Mouse (Mus musculus): ENCODE results near the gene Col2a1. TPM values are rescaled to one million over a fixed set of nuclear protein-coding genes. Genes with fewer than 3 reads are reported as not detected.

Col2a1 gene
- total RNA-seq, 1 experiment from 2014 or later, result not detected

GRCm38 (mm10) chr15:98005181-98005580 is 686 bp upstream of the Col2a1 start:
- no peak for ATAC-seq (replicated peaks; ENCODE audit: insufficient number of reproducible peaks, low FRiP score, low TSS enrichment, poor library complexity, severe bottlenecking)

DNA sequence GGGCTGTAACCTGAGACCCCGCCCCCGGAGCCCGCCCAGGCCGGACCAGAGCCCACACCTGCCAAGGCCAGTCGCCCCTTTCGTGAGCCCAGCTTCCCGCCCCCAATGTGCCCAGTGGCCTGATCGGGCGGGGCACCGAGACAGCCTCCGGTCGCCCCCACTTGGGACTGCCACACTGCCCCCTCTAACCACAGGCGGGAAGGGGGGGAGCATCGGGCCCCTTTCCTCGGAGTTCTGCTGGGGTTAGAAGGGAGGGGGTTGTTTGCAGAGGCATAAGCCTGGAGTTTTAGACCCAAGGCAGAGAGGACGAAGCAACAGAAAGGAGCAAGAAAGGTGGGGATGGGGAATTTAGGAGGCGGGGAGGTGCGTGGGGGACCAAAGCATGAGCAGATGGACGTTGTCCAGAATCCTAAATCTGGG is 255 bp upstream of the Col2a1 start:
- ATAC-seq (replicated peaks; ENCODE audit: insufficient number of reproducible peaks, low FRiP score, low TSS enrichment, poor library complexity, severe bottlenecking), result no peak

DNA sequence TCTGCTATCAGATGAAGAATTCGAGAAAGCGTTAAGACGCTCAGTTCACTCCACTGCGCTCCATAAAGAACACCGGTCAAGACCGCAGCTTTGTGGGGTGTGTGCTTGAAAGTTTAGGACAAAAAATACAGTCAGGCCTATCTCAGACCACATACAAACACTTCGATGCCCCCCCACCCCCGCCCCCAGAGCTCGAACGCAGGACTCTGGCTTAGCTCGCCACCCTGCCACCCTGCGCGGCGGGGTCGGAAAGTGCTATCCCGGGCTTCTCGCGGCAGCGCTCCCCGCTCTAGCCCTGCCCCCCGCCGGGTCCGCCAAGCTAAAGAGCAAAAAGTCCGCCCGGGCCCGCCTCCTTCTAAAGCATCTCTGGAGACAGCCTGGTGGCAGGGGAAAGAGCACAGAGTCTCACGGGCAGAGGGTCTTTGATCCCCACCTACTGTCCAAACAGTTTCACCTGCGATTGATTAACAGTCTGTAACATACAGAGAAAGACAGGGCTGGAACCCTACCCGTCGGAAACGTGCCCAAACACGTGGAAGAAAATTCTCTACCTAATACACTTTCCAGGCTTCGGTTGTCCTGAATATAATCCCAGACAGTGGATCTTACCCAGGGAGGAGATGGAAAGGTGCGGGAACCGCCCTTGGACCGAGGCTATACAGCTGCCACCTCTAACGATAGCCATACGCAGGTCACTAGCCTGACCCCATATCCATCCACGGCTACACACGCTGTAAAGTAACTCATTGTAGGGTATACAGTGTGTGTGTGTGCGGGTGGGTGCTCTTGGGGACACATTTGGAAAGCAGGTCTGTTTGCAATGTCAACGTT is 1.3 kb downstream of the Col2a1 start:
- no peak for ATAC-seq (replicated peaks; ENCODE audit: insufficient number of reproducible peaks, low FRiP score, low TSS enrichment, poor library complexity, severe bottlenecking)

DNA sequence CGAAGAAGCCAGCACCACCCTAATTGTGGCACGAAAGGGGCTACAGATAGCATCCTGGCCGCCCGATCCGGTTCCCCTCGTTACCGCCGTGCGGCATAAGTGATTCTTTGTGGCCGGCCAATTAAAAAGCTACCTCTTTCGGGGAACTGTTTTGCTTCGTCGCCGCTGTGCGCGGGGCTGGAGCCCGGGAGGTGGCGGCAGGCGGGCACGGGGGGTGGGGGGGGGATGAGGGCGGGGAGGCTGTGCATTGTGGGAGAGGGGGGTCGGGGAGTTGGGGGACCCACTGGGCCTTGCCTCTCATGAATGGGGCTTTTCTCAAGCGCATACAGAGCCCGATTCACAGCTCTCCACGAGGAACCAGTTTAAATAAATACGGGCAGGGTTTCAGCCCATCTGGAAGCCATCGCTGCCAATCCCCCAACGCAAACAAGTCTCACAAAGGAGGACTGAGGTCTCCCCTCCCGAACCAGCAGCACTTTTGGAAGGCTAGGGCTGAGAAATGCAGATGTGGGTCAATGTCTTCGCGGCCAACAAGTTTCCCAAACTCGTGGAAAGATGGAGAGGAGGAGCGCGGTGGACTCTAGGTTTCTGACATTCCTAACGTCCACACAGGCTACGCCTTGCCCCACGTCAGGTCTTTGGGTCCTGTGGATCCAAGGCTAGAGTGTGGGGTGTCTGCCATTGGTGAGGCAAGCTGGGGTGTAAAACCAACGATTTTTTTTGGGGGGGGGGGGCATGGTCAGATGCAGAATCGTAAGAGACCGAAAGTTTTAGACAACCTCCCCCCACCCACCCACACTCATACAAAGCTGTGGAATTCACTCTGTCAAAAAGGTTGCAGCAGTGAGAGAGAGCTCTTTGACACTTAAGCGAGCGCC is 2.1 kb downstream of the Col2a1 start:
- no peak for ATAC-seq (replicated peaks; ENCODE audit: insufficient number of reproducible peaks, low FRiP score, low TSS enrichment, poor library complexity, severe bottlenecking)

- no peak for ATAC-seq (replicated peaks; ENCODE audit: insufficient number of reproducible peaks, low FRiP score, low TSS enrichment, poor library complexity, severe bottlenecking)
Measured at GRCm38 (mm10) chr15:98001321-98002112, 3.0 kb downstream of the Col2a1 start.

DNA sequence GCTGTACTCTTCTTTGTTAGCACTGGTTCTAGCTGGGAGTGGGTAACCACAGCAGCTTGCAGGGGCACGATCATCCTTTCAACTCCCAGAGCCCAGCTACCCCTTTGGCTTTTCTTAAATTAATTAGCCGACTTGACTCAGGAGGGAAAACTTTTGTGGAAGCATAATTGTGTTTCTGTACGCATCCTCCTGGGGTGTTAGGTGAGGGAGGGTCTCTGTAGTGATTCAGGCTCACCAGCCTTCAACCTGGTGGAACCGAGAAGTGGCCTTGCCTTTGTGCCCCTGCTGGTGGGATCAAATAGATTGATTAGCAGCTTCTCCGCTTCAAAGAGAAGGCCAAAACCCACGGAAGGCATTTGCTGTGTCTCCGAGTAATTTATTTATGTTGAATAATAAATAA is 4.5 kb downstream of the Col2a1 start:
- ATAC-seq (replicated peaks; ENCODE audit: insufficient number of reproducible peaks, low FRiP score, low TSS enrichment, poor library complexity, severe bottlenecking), result no peak

- ATAC-seq (replicated peaks; ENCODE audit: insufficient number of reproducible peaks, low FRiP score, low TSS enrichment, poor library complexity, severe bottlenecking), result no peak
Measured at GRCm38 (mm10) chr15:97999546-97999945, 4.9 kb downstream of the Col2a1 start.

GRCm38 (mm10) chr15:97996716-97997256 is 7.7 kb downstream of the Col2a1 start:
- ATAC-seq (replicated peaks; ENCODE audit: insufficient number of reproducible peaks, low FRiP score, low TSS enrichment, poor library complexity, severe bottlenecking), result no peak

DNA sequence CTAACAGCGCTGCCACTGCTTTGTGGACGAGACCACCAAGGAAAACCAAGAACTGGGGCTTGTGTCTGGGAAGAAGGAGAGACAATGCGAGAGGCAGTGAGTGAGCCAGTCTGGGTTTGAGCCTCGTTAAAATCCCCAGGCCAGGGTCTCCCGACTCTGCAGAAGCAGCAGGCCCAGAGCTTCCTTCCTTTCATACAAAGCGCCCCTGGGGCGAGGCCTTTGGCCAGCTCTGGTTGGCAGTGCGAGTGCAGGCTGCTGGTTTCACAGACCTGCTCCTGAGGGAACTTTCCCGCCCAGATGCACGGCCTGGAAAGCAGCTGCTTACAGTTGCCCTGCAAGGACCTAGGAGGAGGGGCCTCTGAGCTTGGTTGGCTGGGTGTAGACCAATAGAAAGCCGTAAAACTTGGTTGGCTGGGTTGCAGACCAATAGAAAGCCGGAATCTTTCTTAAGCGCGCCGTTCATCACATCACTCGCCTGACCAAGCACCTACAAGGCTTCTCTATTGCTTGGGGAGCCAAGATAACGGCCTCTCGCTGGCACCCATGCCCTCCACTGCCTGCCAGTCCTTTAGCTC is 11.7 kb downstream of the Col2a1 start:
- ATAC-seq (replicated peaks; ENCODE audit: insufficient number of reproducible peaks, low FRiP score, low TSS enrichment, poor library complexity, severe bottlenecking), result 0 out of 2 replicates have a peak, but pooled peaks have one; percentile 38

- ATAC-seq (replicated peaks; ENCODE audit: insufficient number of reproducible peaks, low FRiP score, low TSS enrichment, poor library complexity, severe bottlenecking), result no peak
Measured at GRCm38 (mm10) chr15:97992027-97992711, 12.3 kb downstream of the Col2a1 start.

DNA sequence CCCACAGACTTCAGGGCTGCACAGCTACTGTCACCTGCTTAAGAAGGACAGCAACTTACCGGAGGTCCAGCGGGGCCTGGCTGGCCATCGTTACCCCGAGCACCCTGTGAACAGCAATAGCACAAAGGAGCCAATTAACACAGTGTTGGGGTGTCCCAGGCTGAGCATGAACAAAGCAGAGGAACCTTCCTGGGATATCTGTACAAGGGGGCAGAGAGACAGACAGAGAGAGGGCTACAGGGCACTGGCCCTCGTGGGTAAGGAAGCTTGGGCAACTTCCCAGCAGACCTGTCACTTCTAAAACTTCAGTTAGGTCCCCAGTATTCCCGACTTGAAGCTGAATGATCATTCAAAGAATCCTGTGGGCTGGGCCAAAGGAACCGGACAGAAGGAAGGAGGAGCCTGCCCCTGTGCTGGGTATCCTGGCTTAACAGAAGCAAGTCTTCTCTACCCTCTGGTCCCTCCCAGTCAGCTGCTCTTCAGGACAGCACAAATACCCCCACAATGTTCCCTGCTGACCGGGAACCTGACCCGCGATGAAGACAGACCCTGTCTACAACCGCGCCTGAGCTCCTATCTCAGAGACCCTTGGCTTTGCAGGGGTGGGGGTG is 13.1 kb downstream of the Col2a1 start:
- no peak for ATAC-seq (replicated peaks; ENCODE audit: insufficient number of reproducible peaks, low FRiP score, low TSS enrichment, poor library complexity, severe bottlenecking)

GRCm38 (mm10) chr15:97990721-97991120 is 13.8 kb downstream of the Col2a1 start:
- ATAC-seq (replicated peaks; ENCODE audit: insufficient number of reproducible peaks, low FRiP score, low TSS enrichment, poor library complexity, severe bottlenecking), result no peak

DNA sequence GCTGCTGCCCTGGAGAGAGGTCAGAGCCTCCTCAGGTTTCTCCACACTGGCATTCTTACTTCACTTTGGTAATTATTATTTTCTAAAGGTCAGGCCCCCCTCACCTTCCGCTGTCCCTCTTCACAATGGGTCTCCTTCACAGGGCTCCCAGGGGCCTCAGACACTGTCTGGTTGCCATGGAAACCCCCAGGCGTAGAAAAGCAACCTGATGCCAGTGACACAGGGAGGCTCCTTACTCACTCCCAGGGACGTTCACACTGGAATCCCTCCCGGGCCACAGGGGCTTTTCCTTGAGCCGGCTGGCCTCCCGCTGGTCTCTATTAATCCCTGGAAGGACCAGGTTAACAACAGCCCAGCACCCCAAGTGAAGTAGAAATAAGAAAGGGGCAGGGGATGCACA is 14.4 kb downstream of the Col2a1 start:
- ATAC-seq (replicated peaks; ENCODE audit: insufficient number of reproducible peaks, low FRiP score, low TSS enrichment, poor library complexity, severe bottlenecking), result no peak

- ATAC-seq (replicated peaks; ENCODE audit: insufficient number of reproducible peaks, low FRiP score, low TSS enrichment, poor library complexity, severe bottlenecking), result no peak
Measured at GRCm38 (mm10) chr15:97989544-97989943, 15.0 kb downstream of the Col2a1 start.

DNA sequence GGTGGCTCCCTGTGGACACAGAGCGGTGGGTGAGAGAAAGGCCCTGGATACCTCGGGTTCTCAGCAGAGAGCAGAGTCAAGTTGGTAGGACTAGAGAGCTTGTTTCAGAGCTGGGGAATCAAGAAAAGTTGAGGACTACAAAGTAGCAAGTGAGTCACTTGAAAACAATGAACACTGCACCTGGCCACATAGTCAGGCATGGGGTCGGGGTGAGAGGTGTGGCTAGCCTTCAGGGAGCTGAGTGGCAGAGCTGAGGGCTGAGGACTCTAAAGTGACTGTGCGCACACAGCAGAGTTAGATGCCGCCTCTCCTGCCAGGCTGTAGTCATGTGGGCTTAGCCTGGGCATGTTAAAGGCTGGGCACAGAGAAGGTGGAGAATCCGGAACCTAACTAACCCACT is 22.9 kb downstream of the Col2a1 start:
- no peak for ATAC-seq (replicated peaks; ENCODE audit: insufficient number of reproducible peaks, low FRiP score, low TSS enrichment, poor library complexity, severe bottlenecking)

DNA sequence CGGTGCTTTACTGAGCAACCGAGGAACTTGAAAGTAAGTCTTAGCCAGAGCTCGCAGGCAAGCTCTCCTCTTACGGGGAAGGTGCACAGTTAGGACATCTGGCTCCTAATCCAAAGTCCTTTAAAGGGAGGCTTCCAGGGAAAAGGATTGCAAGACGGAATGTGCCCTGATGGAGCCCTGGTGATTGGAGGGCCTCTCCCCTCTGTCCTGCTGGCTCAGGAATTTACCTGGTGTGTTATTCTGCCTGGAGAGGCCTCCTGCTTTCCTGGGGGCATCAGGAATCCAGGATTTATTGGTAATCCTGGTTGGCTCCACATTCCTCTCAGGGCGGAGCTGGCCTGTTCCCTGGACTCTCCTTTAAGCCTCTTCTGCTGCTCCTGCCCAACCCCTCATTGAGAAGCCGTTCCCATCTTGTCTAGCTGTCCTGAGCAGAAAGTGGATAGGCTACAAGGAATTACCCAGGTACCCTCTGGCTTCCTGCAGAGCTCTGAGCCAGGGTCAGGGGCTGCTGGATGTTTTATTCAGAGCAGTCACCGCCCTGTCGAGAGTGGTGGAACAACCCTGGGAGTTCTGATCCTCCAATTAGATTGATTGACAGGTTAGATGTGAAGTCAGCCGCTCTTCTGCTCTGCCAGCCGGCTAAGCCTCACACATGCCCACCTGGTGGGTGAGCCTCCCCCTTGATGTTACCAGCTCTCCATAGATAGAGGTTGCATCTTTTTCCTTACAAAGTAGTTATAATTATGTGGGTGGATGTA is 31.1 kb downstream of the Col2a1 start:
- no peak for ATAC-seq (replicated peaks; ENCODE audit: insufficient number of reproducible peaks, low FRiP score, low TSS enrichment, poor library complexity, severe bottlenecking)

DNA sequence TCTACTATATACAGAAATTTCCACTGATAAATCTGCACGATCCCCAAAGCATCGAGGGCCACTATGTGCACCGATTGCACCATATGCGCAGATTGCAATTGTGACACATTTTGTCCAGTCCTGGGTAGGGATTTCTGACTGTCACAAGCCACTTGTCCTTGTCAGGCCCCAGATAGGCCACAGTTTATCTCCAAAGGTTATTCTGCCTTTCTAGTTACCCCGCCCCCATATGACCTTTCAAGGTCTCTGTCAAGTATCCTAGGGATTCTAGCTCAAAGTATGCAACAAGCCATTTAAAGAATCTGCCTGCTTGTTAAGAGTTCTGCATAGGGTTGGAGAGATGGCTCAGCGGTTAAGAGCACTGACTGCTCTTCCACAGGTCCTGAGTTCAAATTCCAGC is 31.9 kb downstream of the Col2a1 start:
- ATAC-seq (replicated peaks; ENCODE audit: insufficient number of reproducible peaks, low FRiP score, low TSS enrichment, poor library complexity, severe bottlenecking), result no peak
